Mouse (Mus musculus) gonadal fat pad, adult 2 months (tissue): ENCODE data around the gene Fgfr2. TPM values are rescaled to one million over a fixed set of nuclear protein-coding genes. Genes with fewer than 3 reads are reported as not detected.

Experiments
- DNase-seq: peaks from one replicate; pipeline ENCODE4 v3.0.0-alpha.2; 2012; ENCODE audit warnings: low read depth
- polyA plus RNA-seq: library from polyadenylated mRNA; depleted of rRNA; stranded (reverse); fragments of >200 nt; gene quantifications from 2 replicates; pipeline ENCODE4 v1.2.3, GENCODE M21; 2012

Gene Fgfr2
- polyA plus RNA-seq, 1 experiment = 33.3 TPM

GRCm38 (mm10) chr7:133041784-133042183, 81.4 kb downstream of the Fgfr2 start:
- no peak for DNase-seq

- no peak for DNase-seq
Measured at GRCm38 (mm10) chr7:133040688-133041345, 82.3 kb downstream of the Fgfr2 start.

DNA sequence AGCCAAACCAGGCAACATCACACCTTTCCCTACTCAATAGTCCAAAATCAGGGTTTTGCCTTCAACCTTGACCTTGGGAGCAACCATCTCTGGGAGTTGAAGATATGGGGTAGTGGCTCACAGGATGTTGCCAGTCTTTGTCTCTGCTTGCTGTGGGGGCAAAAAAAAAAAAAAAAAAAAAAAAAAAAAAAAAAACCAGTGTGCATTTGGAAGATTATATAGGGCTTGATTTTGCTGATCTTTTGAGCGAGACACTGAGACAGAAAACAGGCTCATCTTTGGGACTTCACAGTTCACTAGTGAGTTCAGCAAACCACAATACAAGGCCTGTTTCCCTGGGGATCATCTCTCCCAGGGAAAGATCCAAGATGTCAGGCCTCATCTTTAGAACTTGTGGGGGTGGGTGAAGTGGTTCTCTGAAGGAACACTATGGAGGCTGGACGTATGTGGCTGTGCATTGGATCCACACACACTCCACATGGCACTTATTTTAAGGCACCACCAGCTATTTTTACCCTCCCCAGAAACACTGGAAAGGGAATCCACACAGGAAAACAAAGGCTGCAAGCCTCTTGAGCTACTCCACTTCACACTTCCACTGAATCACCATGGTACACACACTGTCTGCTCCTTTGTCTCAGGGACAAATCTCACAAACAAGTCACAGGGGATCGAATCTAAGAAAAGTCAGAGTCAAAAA, 83.4 kb downstream of the Fgfr2 start:
- DNase-seq = no peak

GRCm38 (mm10) chr7:133037618-133038017, 85.5 kb downstream of the Fgfr2 start:
- no peak for DNase-seq

- no peak for DNase-seq
Measured at GRCm38 (mm10) chr7:133037217-133037616, 85.9 kb downstream of the Fgfr2 start.

DNA sequence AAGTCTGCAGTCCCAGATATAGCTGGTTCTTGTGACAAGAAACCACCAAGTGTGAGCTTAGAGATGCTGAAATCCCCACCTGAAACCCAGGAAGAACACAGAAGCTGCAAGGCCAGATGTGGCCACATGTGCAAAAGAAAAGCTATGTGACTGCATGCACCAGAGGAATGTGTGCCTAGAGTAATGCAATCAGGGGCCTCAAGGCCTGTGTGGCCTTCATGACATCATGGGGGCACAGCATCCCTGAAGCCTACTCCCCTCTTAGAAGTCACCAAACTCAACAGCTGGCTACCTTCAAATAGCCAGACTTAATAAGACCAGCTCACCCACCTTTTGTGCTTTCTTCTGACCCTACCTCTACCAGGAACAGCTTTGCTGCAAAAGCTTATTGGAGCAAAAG, 87.2 kb downstream of the Fgfr2 start:
- DNase-seq = no peak

GRCm38 (mm10) chr7:133032589-133033203, 90.5 kb downstream of the Fgfr2 start:
- DNase-seq = no peak

GRCm38 (mm10) chr7:133029496-133030047, 93.6 kb downstream of the Fgfr2 start:
- DNase-seq = no peak

GRCm38 (mm10) chr7:133029004-133029403, 94.1 kb downstream of the Fgfr2 start:
- no peak for DNase-seq

DNA sequence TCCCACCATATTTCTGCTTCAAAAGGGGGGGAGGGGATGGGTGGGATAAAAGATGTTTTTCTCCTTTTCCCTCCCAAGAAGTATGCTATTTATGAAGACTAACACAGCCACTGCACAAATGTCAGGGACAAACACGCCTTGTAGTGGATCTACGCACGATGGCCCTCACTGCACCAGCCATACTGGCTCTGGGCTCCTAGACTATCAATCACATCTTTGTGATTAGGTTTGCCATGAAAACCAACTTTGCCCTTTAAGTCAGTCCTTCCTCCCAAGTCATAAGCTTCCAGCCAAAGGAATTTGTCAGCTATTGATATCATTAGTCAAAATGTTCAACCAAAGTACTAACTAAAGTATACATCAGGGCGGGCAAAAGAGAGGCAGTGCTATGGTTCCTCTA, 95.2 kb downstream of the Fgfr2 start:
- DNase-seq = no peak

- no peak for DNase-seq
Measured at GRCm38 (mm10) chr7:133024694-133025093, 98.5 kb downstream of the Fgfr2 start.

GRCm38 (mm10) chr7:133019481-133020020, 103.6 kb downstream of the Fgfr2 start:
- no peak for DNase-seq

- no peak for DNase-seq
Measured at GRCm38 (mm10) chr7:133018961-133019360, 104.2 kb downstream of the Fgfr2 start.

- no peak for DNase-seq
Measured at GRCm38 (mm10) chr7:133015416-133016070, 107.6 kb downstream of the Fgfr2 start.

DNA sequence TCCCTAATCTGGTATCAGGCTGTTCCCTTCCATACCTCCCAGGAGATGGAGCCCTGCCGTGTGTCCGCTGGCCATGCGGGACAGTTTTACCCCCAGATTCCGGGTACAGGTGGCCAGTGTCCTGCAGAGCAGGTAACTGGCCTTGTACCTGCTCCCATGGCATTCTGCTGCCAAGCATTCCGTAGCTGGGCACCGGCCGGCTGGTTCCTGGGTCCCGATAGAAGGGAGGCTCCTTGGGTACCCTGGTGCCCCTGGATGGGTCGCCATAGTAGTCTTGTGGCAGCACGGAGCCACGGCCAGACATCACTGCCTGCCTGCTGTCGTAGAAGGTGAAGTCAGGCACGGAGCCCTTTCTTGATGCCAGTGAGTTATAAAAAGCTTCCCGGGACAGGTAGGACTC, 108.5 kb downstream of the Fgfr2 start:
- no peak for DNase-seq

DNA sequence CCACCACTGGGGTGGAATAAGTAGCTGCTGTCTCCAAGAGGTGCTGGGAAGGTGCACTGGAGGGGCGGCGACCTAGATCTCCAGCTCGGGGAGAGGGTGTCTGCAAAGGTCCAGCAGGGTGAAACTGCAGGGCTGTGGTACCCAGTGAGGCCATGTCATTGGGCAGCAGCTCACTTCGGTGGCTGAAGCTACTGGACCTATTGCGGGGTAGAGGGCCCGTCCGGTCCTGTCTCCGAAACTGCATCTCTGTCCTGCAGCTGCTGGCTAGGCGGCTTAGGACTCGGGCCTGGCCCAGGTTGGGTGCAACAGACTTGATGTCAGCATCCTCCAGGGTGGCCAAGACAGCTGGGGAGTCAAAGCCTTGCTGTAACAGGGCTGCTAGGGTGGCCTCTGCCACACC, 109.2 kb downstream of the Fgfr2 start:
- DNase-seq = no peak

- DNase-seq = no peak
Measured at GRCm38 (mm10) chr7:133012637-133013366, 110.3 kb downstream of the Fgfr2 start.

GRCm38 (mm10) chr7:133011611-133012010, 111.5 kb downstream of the Fgfr2 start:
- no peak for DNase-seq

- no peak for DNase-seq
Measured at GRCm38 (mm10) chr7:133011191-133011590, 112.0 kb downstream of the Fgfr2 start.

DNA sequence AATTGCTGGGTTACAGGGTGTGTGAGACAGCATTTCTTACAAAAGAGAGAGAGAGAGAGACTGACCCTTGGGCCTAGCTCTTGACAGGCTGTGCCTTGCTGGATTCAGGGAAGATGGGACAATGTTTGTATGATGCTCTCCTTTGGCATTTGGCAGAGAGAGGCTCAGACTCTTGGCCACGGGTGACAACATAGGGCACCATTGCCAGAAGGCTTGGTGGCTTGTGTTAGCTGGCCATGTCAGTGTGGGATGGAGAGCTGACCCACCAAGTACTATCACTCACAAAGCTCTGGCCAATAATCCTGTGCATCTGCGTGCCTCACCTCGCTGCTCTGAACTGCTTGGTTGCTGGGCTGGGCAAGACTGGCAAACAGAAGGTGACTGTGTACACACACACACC, 112.7 kb downstream of the Fgfr2 start:
- DNase-seq = no peak

GRCm38 (mm10) chr7:133009676-133010075, 113.5 kb downstream of the Fgfr2 start:
- no peak for DNase-seq
